Mouse (Mus musculus) liver, embryonic 14.5 days (tissue): ENCODE data around the gene Kcnk15. TPM values are rescaled to one million over a fixed set of nuclear protein-coding genes. Genes with fewer than 3 reads are reported as not detected.

Source experiments
- ATAC-seq: fragments of 200-750 bp; cut with Nextera tagmentation; 2 replicates; pipeline ENCODE4 v1.8.0; 2017; ENCODE audit warnings: moderate number of reproducible peaks, mild to moderate bottlenecking, moderate library complexity; ENCODE audit not compliant: insufficient read depth
- DNase-seq, 3 experiments: peaks; one replicate each; pipeline ENCODE4 v3.0.0-alpha.2; 2012 to 2013; ENCODE audit warnings: low read depth in 3 of 3, low spot score in 3 of 3
- H3K27ac ChIP-seq: fragments of 300-500 bp; sonication (generic); 2 replicates; pipeline ENCODE4 v1.5.1; 2014; ENCODE audit warnings: moderate library complexity, mild to moderate bottlenecking, control low read depth, inconsistent platforms
- H3K27me3 ChIP-seq: fragments of 300-500 bp; sonication (generic); 2 replicates; pipeline ENCODE4 v1.6.1; 2014; ENCODE audit warnings: mild to moderate bottlenecking, low read length, moderate library complexity; ENCODE audit not compliant: control insufficient read depth, insufficient read depth
- H3K36me3 ChIP-seq: fragments of 300-500 bp; sonication (generic); replicated peaks from 2 replicates; pipeline ENCODE4 v1.6.1; 2014; ENCODE audit warnings: low read depth; ENCODE audit not compliant: control insufficient read depth, insufficient read depth
- H3K4me1 ChIP-seq, 2 experiments: fragments of 200-500 bp in 1 of 2; fragments of 300-500 bp in 1 of 2; sonication (generic) in 1 of 2; replicated peaks; 2 replicates each; pipeline ENCODE4 v1.6.1; 2012 to 2014; ENCODE audit warnings: antibody characterized with exemption in 1 of 2, inconsistent platforms in 1 of 2, low read length in 1 of 2; ENCODE audit not compliant: control insufficient read depth in 2 of 2, insufficient read depth in 2 of 2
- H3K4me2 ChIP-seq: fragments of 300-500 bp; sonication (generic); 2 replicates; pipeline ENCODE4 v1.6.1; 2014; ENCODE audit warnings: low read depth, mild to moderate bottlenecking, control low read depth, moderate library complexity
- H3K4me3 ChIP-seq, 2 experiments: fragments of 200-500 bp in 1 of 2; fragments of 300-500 bp in 1 of 2; sonication (generic) in 1 of 2; 2 replicates each; pipeline ENCODE4 v1.5.1; 2012 to 2014; ENCODE audit warnings: low read depth in 2 of 2, low read length in 2 of 2, mild to moderate bottlenecking in 2 of 2, control low read depth in 1 of 2, inconsistent platforms in 1 of 2, moderate library complexity in 1 of 2; ENCODE audit not compliant: insufficient read depth in 1 of 2
- H3K9ac ChIP-seq: fragments of 300-500 bp; sonication (generic); replicated peaks from 2 replicates; pipeline ENCODE4 v1.6.1; 2014; ENCODE audit warnings: mild to moderate bottlenecking, control low read depth, moderate library complexity
- H3K9me3 ChIP-seq: fragments of 300-500 bp; sonication (generic); 2 replicates; pipeline ENCODE4 v1.6.1; 2016; ENCODE audit warnings: low read length, mixed read lengths; ENCODE audit not compliant: control insufficient read depth
- CTCF ChIP-seq: IDR thresholded peaks from 2 replicates; pipeline ENCODE4 v1.5.1; 2016; ENCODE audit warnings: antibody characterized with exemption, low read depth, control low read depth
- EP300 ChIP-seq: IDR thresholded peaks from 2 replicates; pipeline ENCODE4 v1.6.1; 2016; ENCODE audit warnings: antibody characterized with exemption, low read depth
- WGBS: fragments of 180-500 bp; shearing (Covaris S2); extraction: QIAGEN DNeasy Blood & Tissue Kit; methylation state at CpG from one replicate; pipeline ENCODE4 v1.1.7; 2014; ENCODE audit not compliant: insufficient replicate concordance; 5-methylcytosine and 5-hydroxymethylcytosine counted together
- polyA plus RNA-seq, 2 experiments: library from polyadenylated mRNA; depleted of rRNA in 1 of 2; stranded (reverse) in 1 of 2; unstranded in 1 of 2; fragments of >200 nt; fragmentation: Nextera tagmentation in 1 of 2; extraction: Ambion mirVana in 1 of 2; gene quantifications; 2 replicates each; pipeline versions ENCODE4 v1.2.1 to v1.2.3; 2012 to 2014

The Kcnk15 gene
- polyA plus RNA-seq, 2 experiments, result not detected

GRCm38 (mm10) chr2:163893446-163894370 lies 40.3 kb downstream of the Kcnk15 start:
- 32% methylated on average over 7 of the region's 7 CpGs for WGBS
- H3K4me1 ChIP-seq, result no peaks in the 10 kb centered on the region
- TF ChIP-seq CTCF (no peak), EP300 (no peak)
- no peak overlapping the region for H3K4me2 ChIP-seq
- no peaks in the 10 kb centered on the region for H3K9me3 ChIP-seq
- H3K4me3 ChIP-seq, result no peak overlapping the region
- H3K36me3 ChIP-seq, result no peaks in the 10 kb centered on the region
- no peak overlapping the region for H3K9ac ChIP-seq
- no peak overlapping the region for H3K27ac ChIP-seq
- H3K27me3 ChIP-seq, result no peaks in the 10 kb centered on the region
- DNase-seq (no peak), ATAC-seq (no peak)

GRCm38 (mm10) chr2:163895156-163895555 lies 41.7 kb downstream of the Kcnk15 start:
- Histone ChIP-seq H3K9ac (no peak overlapping the region), H3K27me3 (no peaks in the 10 kb centered on the region), H3K9me3 (no peaks in the 10 kb centered on the region), H3K36me3 (no peaks in the 10 kb centered on the region), H3K27ac (no peak overlapping the region), H3K4me1 (no peaks in the 10 kb centered on the region), H3K4me2 (no peak overlapping the region), H3K4me3 (no peak overlapping the region)
- no peak for DNase-seq
- TF ChIP-seq CTCF, result no peak
- no peak for TF ChIP-seq EP300
- 40% methylated on average over 2 of the region's 2 CpGs for WGBS
- no peak for ATAC-seq

GRCm38 (mm10) chr2:163897026-163897425 lies 43.6 kb downstream of the Kcnk15 start:
- no peak overlapping the region for H3K9ac ChIP-seq
- H3K4me1 ChIP-seq, result no peaks in the 10 kb centered on the region
- no peak for ATAC-seq
- H3K4me3 ChIP-seq, result no peak overlapping the region
- H3K9me3 ChIP-seq, result no peaks in the 10 kb centered on the region
- no peak for DNase-seq
- WGBS, result 73% methylated on average over 7 of the region's 7 CpGs
- no peaks in the 10 kb centered on the region for H3K27me3 ChIP-seq
- no peak overlapping the region for H3K4me2 ChIP-seq
- TF ChIP-seq CTCF (no peak), EP300 (no peak)
- H3K27ac ChIP-seq, result no peak overlapping the region
- no peaks in the 10 kb centered on the region for H3K36me3 ChIP-seq

GRCm38 (mm10) chr2:163897988-163898535 lies 44.6 kb downstream of the Kcnk15 start:
- ATAC-seq (no peak), DNase-seq (no peak)
- Histone ChIP-seq H3K27me3 (no peaks in the 10 kb centered on the region), H3K36me3 (no peaks in the 10 kb centered on the region), H3K9ac (no peak overlapping the region), H3K4me1 (no peaks in the 10 kb centered on the region; a peak in 1 of 4 replicates), H3K27ac (no peak overlapping the region), H3K9me3 (no peaks in the 10 kb centered on the region), H3K4me3 (no peak overlapping the region), H3K4me2 (no peak overlapping the region)
- no peak for TF ChIP-seq EP300
- TF ChIP-seq CTCF, result no peak
- WGBS, result 52% methylated on average over 7 of the region's 7 CpGs

GRCm38 (mm10) chr2:163899910-163900411 lies 46.5 kb downstream of the Kcnk15 start:
- no peak for ATAC-seq

More at GRCm38 (mm10) chr2:163899910-163900411, 46.5 kb downstream of the Kcnk15 start:
- no peak overlapping the region for H3K27ac ChIP-seq
- no peak overlapping the region for H3K9ac ChIP-seq
- no peaks in the 10 kb centered on the region; a peak in 1 of 4 replicates for H3K4me1 ChIP-seq
- 32% methylated on average over 14 of the region's 14 CpGs for WGBS
- DNase-seq, result no peak
- no peak overlapping the region for H3K4me3 ChIP-seq
- no peaks in the 10 kb centered on the region for H3K36me3 ChIP-seq
- H3K27me3 ChIP-seq, result no peaks in the 10 kb centered on the region
- TF ChIP-seq CTCF, result no peak
- no peak for TF ChIP-seq EP300
- no peaks in the 10 kb centered on the region for H3K9me3 ChIP-seq
- no peak overlapping the region for H3K4me2 ChIP-seq
